Mouse (Mus musculus) cerebellum, adult 11 months (tissue): ENCODE measurements around the gene Papss2.

ENCODE experiments used
- DNase-seq: peaks from one replicate; pipeline ENCODE4 v3.0.0; 2022

Gene Papss2

DNA sequence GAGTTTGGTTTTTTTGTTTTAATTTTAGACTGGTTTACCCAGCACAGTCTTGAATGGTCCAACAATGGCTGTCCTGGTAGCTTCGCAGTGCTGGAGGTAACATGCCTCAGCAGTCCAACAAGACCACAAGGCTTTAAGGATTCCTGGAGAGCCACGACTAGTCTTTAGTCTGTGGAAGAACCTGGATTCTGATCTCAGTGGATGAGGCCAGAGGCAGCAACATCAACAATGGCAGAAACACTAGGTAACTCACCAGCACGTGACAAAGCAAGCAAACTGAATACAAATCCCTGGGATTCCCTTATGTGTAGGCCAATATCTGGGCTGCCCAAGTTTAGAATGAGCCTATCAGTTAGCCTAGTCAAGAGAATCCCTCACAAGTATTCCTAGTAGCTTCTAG is 117.9 kb downstream of the Papss2 start:
- DNase-seq, result no peak

DNA sequence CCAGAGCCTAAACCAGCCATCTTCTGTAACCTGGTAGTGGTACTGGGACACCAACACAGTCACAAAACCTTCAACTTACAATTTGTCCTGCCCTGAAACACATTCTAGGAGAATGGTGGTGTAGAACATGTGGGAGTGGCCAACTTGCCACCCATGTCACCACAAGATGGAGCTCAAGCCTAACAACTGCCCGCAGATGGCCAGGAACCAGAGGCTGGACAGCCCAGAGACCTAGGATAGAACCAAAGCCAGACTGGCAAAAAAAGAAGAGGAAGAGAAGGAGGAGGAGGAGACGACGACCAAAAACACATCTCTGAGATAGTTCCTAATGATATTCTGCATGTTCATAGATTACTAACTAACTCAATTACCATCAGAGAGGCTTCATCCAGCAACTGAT is 119.6 kb downstream of the Papss2 start:
- peak; percentile 80 for DNase-seq

DNA sequence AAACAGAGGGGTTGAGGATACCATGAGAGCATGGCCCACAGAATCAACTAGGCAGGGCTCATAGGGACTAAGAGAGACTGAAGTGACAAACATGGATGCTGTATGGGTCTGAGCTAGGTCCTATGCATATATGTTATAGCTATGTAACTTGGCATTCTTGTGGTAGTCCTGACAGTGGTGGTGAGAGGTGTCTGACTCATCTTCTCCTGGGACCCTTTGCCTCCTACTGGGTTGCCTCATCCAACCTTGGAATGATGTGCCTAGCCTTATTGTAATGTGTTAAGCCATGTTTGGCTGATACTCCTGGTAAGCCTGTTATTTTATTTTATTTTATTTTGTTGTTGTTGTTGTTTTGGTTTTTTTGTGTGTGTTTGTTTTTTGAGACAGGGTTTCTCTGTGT is 120.1 kb downstream of the Papss2 start:
- DNase-seq, result no peak
